Mouse (Mus musculus) kidney, adult 18-20 months (tissue): ENCODE data around the gene Fktn.
A peak's percentile ranks its signal among the peaks of the same experiment; 100 is the strongest.
"Not testable (repeated sequence)": the region's sequence is repeated elsewhere in the genome, so short reads cannot be mapped to it uniquely, and the experiment has no call there.

Source experiments
- DNase-seq: peaks from one replicate; pipeline ENCODE4 v3.0.0; 2021

The Fktn gene

GRCm38 (mm10) chr4:53773911-53774310 is 60.1 kb downstream of the Fktn start:
- no peak for DNase-seq

- DNase-seq = no peak
Observed at GRCm38 (mm10) chr4:53781396-53781795, 67.6 kb downstream of the Fktn start.

- DNase-seq = no peak
Observed at GRCm38 (mm10) chr4:53782216-53783070, 68.6 kb downstream of the Fktn start.

- DNase-seq = no peak
Observed at GRCm38 (mm10) chr4:53785746-53786398, 72.1 kb downstream of the Fktn start.

- DNase-seq = no peak
Observed at GRCm38 (mm10) chr4:53786851-53787250, 73.1 kb downstream of the Fktn start.

GRCm38 (mm10) chr4:53789346-53789745 is 75.5 kb downstream of the Fktn start:
- no peak for DNase-seq

- DNase-seq = no peak
Observed at GRCm38 (mm10) chr4:53794257-53794966, 80.6 kb downstream of the Fktn start.

GRCm38 (mm10) chr4:53795086-53795485 is 81.3 kb downstream of the Fktn start:
- no peak for DNase-seq

- no peak for DNase-seq
Observed at GRCm38 (mm10) chr4:53795706-53796105, 81.9 kb downstream of the Fktn start.

GRCm38 (mm10) chr4:53796865-53797772 is 83.3 kb downstream of the Fktn start:
- no peak for DNase-seq

- DNase-seq = no peak
Observed at GRCm38 (mm10) chr4:53798896-53799676, 85.3 kb downstream of the Fktn start.

GRCm38 (mm10) chr4:53799753-53800152 is 86.0 kb downstream of the Fktn start:
- no peak for DNase-seq

- not testable (repeated sequence) for DNase-seq
Observed at GRCm38 (mm10) chr4:53803674-53804073, 89.9 kb downstream of the Fktn start.

GRCm38 (mm10) chr4:53806428-53806827 is 92.6 kb downstream of the Fktn start:
- DNase-seq = not testable (repeated sequence)

GRCm38 (mm10) chr4:53818320-53818719 is 104.5 kb downstream of the Fktn start:
- no peak for DNase-seq

- DNase-seq = no peak
Observed at GRCm38 (mm10) chr4:53823697-53824096, 109.9 kb downstream of the Fktn start.

GRCm38 (mm10) chr4:53824831-53825230 is 111.0 kb downstream of the Fktn start:
- DNase-seq = no peak

- DNase-seq = peak; percentile 81
Observed at GRCm38 (mm10) chr4:53825821-53826605, 112.2 kb downstream of the Fktn start, which contains the start of gene Tmem38b. Gene Tmem38b, plus strand, starts transcription at chr4:53826045.

GRCm38 (mm10) chr4:53826641-53827248 is 112.9 kb downstream of the Fktn start:
- DNase-seq = no peak
